Mouse (Mus musculus): Measurements from ENCODE around the gene Zap70. TPM values are rescaled to one million over a fixed set of nuclear protein-coding genes. Genes with fewer than 3 reads are reported as not detected.

The Zap70 gene
- polyA plus RNA-seq, 1 experiment from 2014 or later = 0.39 TPM

- Histone ChIP-seq H3K4me2 (replicated peaks; ENCODE audit: low read depth, low read length) (peak overlapping the region; percentile 81), H3K27ac (ENCODE audit: low read depth, low read length) (no peak overlapping the region), H3K4me1 (replicated peaks; ENCODE audit: control insufficient read depth, insufficient read depth, low read length) (0 out of 2 replicates have a peak, but pooled peaks cover 3% of the 10 kb centered on the region), H3K4me3 (ENCODE audit: low read depth, low read length) (peak overlapping the region; percentile 26), H3K27me3 (ENCODE audit: control insufficient read depth, insufficient read depth, low read length) (no peaks in the 10 kb centered on the region), H3K9ac (ENCODE audit: low read depth, low read length) (peak overlapping the region; percentile 32), H3K36me3 (ENCODE audit: control insufficient read depth, insufficient read depth, low read length) (no peaks in the 10 kb centered on the region), H3K9me3 (ENCODE audit: control insufficient read depth, low read length) (no peaks in the 10 kb centered on the region)
- DNase-seq (ENCODE audit: low spot score) (peak; percentile 87), ATAC-seq (ENCODE audit: low FRiP score) (peak; percentile 62)
- WGBS = 5% methylated on average over 20 of the region's 20 CpGs
Measured at GRCm38 (mm10) chr1:36784365-36785134, 23.0 kb downstream of the Zap70 start.

DNA sequence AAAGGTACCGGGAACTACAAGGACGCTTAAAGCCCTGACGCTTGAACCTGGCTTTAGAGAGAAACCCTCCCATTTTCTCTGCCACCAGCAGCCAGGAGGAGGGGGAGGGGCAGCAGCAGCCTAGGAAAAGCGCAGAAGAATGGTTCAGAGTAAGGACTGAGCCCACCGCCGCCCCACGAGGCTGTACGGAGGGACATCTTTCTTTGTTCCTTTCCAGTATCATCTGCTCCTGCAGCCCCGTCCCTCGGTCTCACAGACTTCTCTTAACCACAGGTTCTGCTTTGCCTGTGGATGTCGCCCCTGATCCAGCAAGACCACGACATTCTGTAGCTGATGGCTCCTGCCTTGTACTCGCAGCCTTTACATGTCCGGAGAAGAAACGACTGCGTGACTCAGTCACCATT lies 23.6 kb downstream of the Zap70 start:
- H3K27me3 ChIP-seq (ENCODE audit: control insufficient read depth, insufficient read depth, low read length) = no peaks in the 10 kb centered on the region
- H3K4me3 ChIP-seq (ENCODE audit: low read depth, low read length) = peak overlapping the region; percentile 26
- H3K36me3 ChIP-seq (ENCODE audit: control insufficient read depth, insufficient read depth, low read length) = no peaks in the 10 kb centered on the region
- no peak overlapping the region for H3K27ac ChIP-seq (ENCODE audit: low read depth, low read length)
- peak overlapping the region; percentile 32 for H3K9ac ChIP-seq (ENCODE audit: low read depth, low read length)
- ATAC-seq (ENCODE audit: low FRiP score) (peak; percentile 53), DNase-seq (ENCODE audit: low spot score) (peak; percentile 67)
- WGBS = 4% methylated on average over 16 of the region's 16 CpGs
- H3K4me2 ChIP-seq (replicated peaks; ENCODE audit: low read depth, low read length) = peak overlapping the region; percentile 81
- H3K4me1 ChIP-seq (replicated peaks; ENCODE audit: control insufficient read depth, insufficient read depth, low read length) = 0 out of 2 replicates have a peak, but pooled peaks cover 3% of the 10 kb centered on the region
- H3K9me3 ChIP-seq (ENCODE audit: control insufficient read depth, low read length) = no peaks in the 10 kb centered on the region

DNA sequence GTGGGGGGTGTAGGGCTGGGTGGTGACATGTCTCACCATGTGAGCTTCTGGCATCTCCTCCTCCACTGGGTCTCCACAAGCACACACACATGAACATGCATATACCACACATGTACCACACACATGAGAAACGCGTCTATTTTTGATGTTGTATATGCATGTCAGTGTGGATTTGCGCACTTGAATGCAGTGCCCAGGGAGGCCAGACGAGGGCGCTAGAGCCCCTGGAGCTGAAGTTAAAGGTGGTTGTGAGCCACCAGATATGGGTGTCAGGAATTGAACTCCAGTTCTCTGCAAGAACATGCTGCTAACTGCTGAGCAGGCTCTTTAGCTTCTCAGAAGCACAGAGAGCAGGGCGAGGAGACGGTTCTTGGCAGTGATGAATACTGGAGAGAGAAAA lies 24.8 kb downstream of the Zap70 start:
- 0 out of 2 replicates have a peak, but pooled peaks cover 3% of the 10 kb centered on the region for H3K4me1 ChIP-seq (replicated peaks; ENCODE audit: control insufficient read depth, insufficient read depth, low read length)
- DNase-seq (ENCODE audit: low spot score) = peak; percentile 41
- ATAC-seq (ENCODE audit: low FRiP score) = no peak
- no peaks in the 10 kb centered on the region for H3K27me3 ChIP-seq (ENCODE audit: control insufficient read depth, insufficient read depth, low read length)
- no peaks in the 10 kb centered on the region for H3K36me3 ChIP-seq (ENCODE audit: control insufficient read depth, insufficient read depth, low read length)
- no peak overlapping the region for H3K4me2 ChIP-seq (replicated peaks; ENCODE audit: low read depth, low read length)
- H3K27ac ChIP-seq (ENCODE audit: low read depth, low read length) = no peak overlapping the region
- 95% methylated on average over 7 of the region's 7 CpGs for WGBS
- no peak overlapping the region for H3K4me3 ChIP-seq (ENCODE audit: low read depth, low read length)
- H3K9me3 ChIP-seq (ENCODE audit: control insufficient read depth, low read length) = no peaks in the 10 kb centered on the region
- no peak overlapping the region for H3K9ac ChIP-seq (ENCODE audit: low read depth, low read length)

DNA sequence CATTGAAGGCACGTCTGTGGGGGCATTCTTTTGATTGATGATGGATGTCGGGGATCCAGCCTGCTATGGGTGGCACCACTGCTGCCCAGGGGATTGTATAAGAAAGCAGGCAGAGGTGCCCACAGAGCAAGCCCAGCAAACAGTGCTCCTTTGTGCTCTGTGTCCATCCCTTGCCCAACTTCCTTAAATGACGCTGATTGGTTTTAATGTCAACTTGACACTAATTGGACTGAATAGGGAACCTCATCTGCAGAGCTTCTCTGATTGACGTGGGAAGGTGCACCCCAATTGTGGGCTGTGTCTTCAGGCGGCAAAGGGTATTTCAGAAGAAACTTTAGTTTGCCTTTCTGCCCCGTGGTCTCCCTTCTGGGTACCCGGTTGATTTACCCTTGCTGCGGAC lies 27.8 kb downstream of the Zap70 start:
- Histone ChIP-seq H3K9me3 (ENCODE audit: control insufficient read depth, low read length) (no peaks in the 10 kb centered on the region), H3K4me3 (ENCODE audit: low read depth, low read length) (no peak overlapping the region), H3K27ac (ENCODE audit: low read depth, low read length) (no peak overlapping the region), H3K36me3 (ENCODE audit: control insufficient read depth, insufficient read depth, low read length) (peaks cover 8% of the 10 kb centered on the region), H3K4me1 (replicated peaks; ENCODE audit: control insufficient read depth, insufficient read depth, low read length) (0 out of 2 replicates have a peak, but pooled peaks cover 3% of the 10 kb centered on the region), H3K27me3 (ENCODE audit: control insufficient read depth, insufficient read depth, low read length) (no peaks in the 10 kb centered on the region), H3K4me2 (replicated peaks; ENCODE audit: low read depth, low read length) (no peak overlapping the region), H3K9ac (ENCODE audit: low read depth, low read length) (no peak overlapping the region)
- DNase-seq (ENCODE audit: low spot score) (no peak), ATAC-seq (ENCODE audit: low FRiP score) (no peak)
- 83% methylated on average over 8 of the region's 8 CpGs for WGBS

- no peak for ATAC-seq (ENCODE audit: low FRiP score)
Measured at GRCm38 (mm10) chr1:36796711-36797110, 35.1 kb downstream of the Zap70 start.

DNA sequence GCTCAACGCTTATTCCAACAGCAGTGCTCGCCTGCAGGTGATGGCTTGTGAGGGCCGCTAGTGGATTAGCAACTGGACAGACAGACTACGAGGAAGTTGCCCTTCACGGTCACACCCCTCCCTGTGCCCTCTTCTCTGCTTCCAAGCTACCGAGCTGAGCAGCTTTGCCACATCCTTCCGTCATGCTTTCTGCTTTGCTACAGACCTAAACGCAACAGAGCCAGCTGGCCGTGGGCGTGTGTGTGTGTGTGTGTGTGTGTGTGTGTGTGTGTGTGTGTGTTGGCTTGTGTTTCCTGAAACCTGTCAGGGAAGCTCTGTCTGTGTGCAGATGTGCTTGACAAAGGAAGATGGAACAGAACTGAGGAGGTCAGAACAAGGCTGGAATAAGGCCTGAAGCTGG lies 35.9 kb downstream of the Zap70 start:
- Histone ChIP-seq H3K9ac (ENCODE audit: low read depth, low read length) (no peak overlapping the region), H3K9me3 (ENCODE audit: control insufficient read depth, low read length) (no peaks in the 10 kb centered on the region), H3K36me3 (ENCODE audit: control insufficient read depth, insufficient read depth, low read length) (peaks cover 18% of the 10 kb centered on the region), H3K4me1 (replicated peaks; ENCODE audit: control insufficient read depth, insufficient read depth, low read length) (no peaks in the 10 kb centered on the region), H3K4me2 (replicated peaks; ENCODE audit: low read depth, low read length) (no peak overlapping the region), H3K4me3 (ENCODE audit: low read depth, low read length) (no peak overlapping the region), H3K27me3 (ENCODE audit: control insufficient read depth, insufficient read depth, low read length) (no peaks in the 10 kb centered on the region), H3K27ac (ENCODE audit: low read depth, low read length) (no peak overlapping the region)
- ATAC-seq (ENCODE audit: low FRiP score) (no peak), DNase-seq (ENCODE audit: low spot score) (no peak)
- WGBS = 89% methylated on average over 10 of the region's 10 CpGs

More at GRCm38 (mm10) chr1:36796711-36797110, 35.1 kb downstream of the Zap70 start:
- Histone ChIP-seq H3K9ac (ENCODE audit: low read depth, low read length) (no peak overlapping the region), H3K4me1 (replicated peaks; ENCODE audit: control insufficient read depth, insufficient read depth, low read length) (no peaks in the 10 kb centered on the region), H3K4me3 (ENCODE audit: low read depth, low read length) (no peak overlapping the region), H3K36me3 (ENCODE audit: control insufficient read depth, insufficient read depth, low read length) (peaks cover 19% of the 10 kb centered on the region), H3K27ac (ENCODE audit: low read depth, low read length) (no peak overlapping the region), H3K4me2 (replicated peaks; ENCODE audit: low read depth, low read length) (no peak overlapping the region), H3K9me3 (ENCODE audit: control insufficient read depth, low read length) (no peaks in the 10 kb centered on the region), H3K27me3 (ENCODE audit: control insufficient read depth, insufficient read depth, low read length) (no peaks in the 10 kb centered on the region)
- 90% methylated on average over 7 of the region's 7 CpGs for WGBS
- no peak for DNase-seq (ENCODE audit: low spot score)

DNA sequence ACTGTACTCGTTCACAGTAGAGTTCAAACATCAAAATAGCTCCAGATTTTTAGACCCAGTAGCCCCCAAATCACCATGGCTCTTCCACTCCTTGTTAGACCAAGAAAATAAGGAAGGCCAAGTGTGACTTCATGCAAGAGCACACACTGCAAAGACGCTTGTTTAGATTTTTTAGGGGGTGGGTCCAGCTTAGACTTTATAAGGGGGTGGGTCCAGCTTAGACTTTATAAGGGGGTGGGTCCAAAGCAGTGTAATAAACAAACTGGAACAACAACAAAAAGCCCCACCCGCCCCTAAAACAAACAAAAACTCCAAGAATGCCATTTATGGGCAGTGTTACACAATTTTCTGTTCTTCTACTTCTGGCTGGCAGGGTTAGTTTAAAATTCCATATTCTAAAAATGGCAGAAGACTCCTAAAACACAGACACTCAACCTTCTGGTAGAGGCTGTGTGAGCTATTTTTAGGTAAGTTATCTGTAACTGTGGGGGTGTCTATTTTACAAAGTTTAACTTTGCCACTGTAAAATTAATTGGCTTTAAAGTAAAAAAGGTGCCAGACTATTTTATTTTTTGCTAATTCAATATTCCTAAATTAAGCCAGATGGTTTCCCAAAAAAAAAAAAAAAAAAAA lies 38.9 kb downstream of the Zap70 start:
- peaks cover 14% of the 10 kb centered on the region for H3K36me3 ChIP-seq (ENCODE audit: control insufficient read depth, insufficient read depth, low read length)
- no peak overlapping the region for H3K4me2 ChIP-seq (replicated peaks; ENCODE audit: low read depth, low read length)
- H3K27me3 ChIP-seq (ENCODE audit: control insufficient read depth, insufficient read depth, low read length) = no peaks in the 10 kb centered on the region

GRCm38 (mm10) chr1:36804259-36804658 lies 42.7 kb downstream of the Zap70 start:
- no peak overlapping the region for H3K9ac ChIP-seq (ENCODE audit: low read depth, low read length)
- no peak overlapping the region for H3K4me2 ChIP-seq (replicated peaks; ENCODE audit: low read depth, low read length)
- H3K27ac ChIP-seq (ENCODE audit: low read depth, low read length) = no peak overlapping the region
- no peaks in the 10 kb centered on the region for H3K9me3 ChIP-seq (ENCODE audit: control insufficient read depth, low read length)
- H3K4me1 ChIP-seq (replicated peaks; ENCODE audit: control insufficient read depth, insufficient read depth, low read length) = no peaks in the 10 kb centered on the region
- H3K36me3 ChIP-seq (ENCODE audit: control insufficient read depth, insufficient read depth, low read length) = peaks cover 13% of the 10 kb centered on the region
- H3K4me3 ChIP-seq (ENCODE audit: low read depth, low read length) = no peak overlapping the region
- WGBS = 86% methylated on average over 9 of the region's 9 CpGs
- ATAC-seq (ENCODE audit: low FRiP score) = no peak
- H3K27me3 ChIP-seq (ENCODE audit: control insufficient read depth, insufficient read depth, low read length) = no peaks in the 10 kb centered on the region
- no peak for DNase-seq (ENCODE audit: low spot score)

More for the DNA sequence above, 38.9 kb downstream of the Zap70 start:
- no peak overlapping the region for H3K27ac ChIP-seq (ENCODE audit: low read depth, low read length)
- DNase-seq (ENCODE audit: low spot score) = no peak
- no peaks in the 10 kb centered on the region for H3K4me1 ChIP-seq (replicated peaks; ENCODE audit: control insufficient read depth, insufficient read depth, low read length)
- WGBS = 94% methylated on average over 3 of the region's 3 CpGs
- no peak for ATAC-seq (ENCODE audit: low FRiP score)
- H3K9me3 ChIP-seq (ENCODE audit: control insufficient read depth, low read length) = no peaks in the 10 kb centered on the region
- no peak overlapping the region for H3K9ac ChIP-seq (ENCODE audit: low read depth, low read length)
- no peak overlapping the region for H3K4me3 ChIP-seq (ENCODE audit: low read depth, low read length)

- Histone ChIP-seq H3K9me3 (ENCODE audit: control insufficient read depth, low read length) (no peaks in the 10 kb centered on the region), H3K27me3 (ENCODE audit: control insufficient read depth, insufficient read depth, low read length) (no peaks in the 10 kb centered on the region), H3K9ac (ENCODE audit: low read depth, low read length) (no peak overlapping the region), H3K4me3 (ENCODE audit: low read depth, low read length) (no peak overlapping the region), H3K4me2 (replicated peaks; ENCODE audit: low read depth, low read length) (no peak overlapping the region), H3K27ac (ENCODE audit: low read depth, low read length) (no peak overlapping the region), H3K36me3 (ENCODE audit: control insufficient read depth, insufficient read depth, low read length) (peaks cover 13% of the 10 kb centered on the region), H3K4me1 (replicated peaks; ENCODE audit: control insufficient read depth, insufficient read depth, low read length) (no peaks in the 10 kb centered on the region)
- ATAC-seq (ENCODE audit: low FRiP score) (no peak), DNase-seq (ENCODE audit: low spot score) (no peak)
- WGBS = 99% methylated on average over 4 of the region's 4 CpGs
Measured at GRCm38 (mm10) chr1:36804833-36805232, 43.2 kb downstream of the Zap70 start.

All from hindbrain, embryonic 11.5 days (tissue).